ENCODE assay signal across 9 mouse cellular contexts in genomic region chr7:107757308-107758151, GRCm38 (mm10). TPM values are rescaled to one million over a fixed set of nuclear protein-coding genes. Genes with fewer than 3 reads are reported as not detected.
DNase-seq lines count a peak whose midpoint lies in the region; ATAC-seq and TF ChIP-seq lines count a peak whose summit lies in the region.
"Had no signal": no experiment of that assay in that cellular context is flagged by ENCODE, and none has a peak within 500 bp of the region (broad histone marks: within the 10 kb centered on the region; RNA-seq: fewer than 3 reads in every experiment).

Cyb5r2 (minus strand) TSS chr7:107758032.

- peak within 1 kb of the TSS; percentile 48 for H3K4me3 ChIP-seq in gastrocnemius, adult 2 months
- H3K4me3 ChIP-seq in embryonic facial prominence, embryonic 10.5 days = peak within 1 kb of the TSS; percentile 55
- 0 out of 2 replicates have a peak within 1 kb of the TSS, but pooled peaks have one; percentile 16 for H3K4me3 ChIP-seq in heart, postnatal 0 days (ENCODE audit: low read depth, low read length)
- H3K4me3 ChIP-seq in limb, embryonic 12.5 days (replicated peaks) = peak within 1 kb of the TSS; percentile 36
- H3K4me3 ChIP-seq in midbrain, embryonic 16.5 days (ENCODE audit: low read depth, low read length) = peak within 1 kb of the TSS; percentile 35

- no peak; the same call in 1 of the 2 replicates for ATAC-seq in heart, postnatal 0 days (ENCODE audit: insufficient read depth, low read depth)
- ATAC-seq in limb, embryonic 12.5 days (ENCODE audit: insufficient number of reproducible peaks, insufficient read depth, low FRiP score, low TSS enrichment, low read depth) = peak; percentile 67; the same call in 1 of the 2 replicates
- ATAC-seq in midbrain, embryonic 16.5 days = peak; percentile 87

- H3K27ac ChIP-seq in gastrocnemius, adult 2 months = no peak within 1 kb of the TSS
- H3K27ac ChIP-seq in embryonic facial prominence, embryonic 10.5 days (replicated peaks) = no peak within 1 kb of the TSS; the same call in 1 of the 2 replicates
- H3K27ac ChIP-seq in heart, postnatal 0 days (ENCODE audit: low read depth) = no peak within 1 kb of the TSS
- no peak within 1 kb of the TSS for H3K27ac ChIP-seq in limb, embryonic 12.5 days
- no peak within 1 kb of the TSS for H3K27ac ChIP-seq in midbrain, embryonic 16.5 days (ENCODE audit: low read length)

- H3K4me1 ChIP-seq in embryonic facial prominence, embryonic 10.5 days = peaks cover 9% of the 10 kb centered on the region
- H3K4me1 ChIP-seq in heart, postnatal 0 days (ENCODE audit: control insufficient read depth, insufficient read depth) = peaks cover 16% of the 10 kb centered on the region; the same call in 1 of the 2 replicates
- peaks cover 8% of the 10 kb centered on the region; the same call in 1 of the 2 replicates for H3K4me1 ChIP-seq in limb, embryonic 12.5 days (replicated peaks)
- H3K4me1 ChIP-seq in midbrain, embryonic 16.5 days (ENCODE audit: control insufficient read depth, insufficient read depth, low read length) = peaks cover 5% of the 10 kb centered on the region; the same call in 1 of the 2 replicates

- H3K9me3 ChIP-seq in embryonic facial prominence, embryonic 10.5 days = no peaks in the 10 kb centered on the region
- no peaks in the 10 kb centered on the region for H3K9me3 ChIP-seq in heart, postnatal 0 days (replicated peaks; ENCODE audit: control insufficient read depth, low read length)
- no peaks in the 10 kb centered on the region for H3K9me3 ChIP-seq in limb, embryonic 12.5 days
- no peaks in the 10 kb centered on the region for H3K9me3 ChIP-seq in midbrain, embryonic 16.5 days (replicated peaks; ENCODE audit: control insufficient read depth, low read length, poor library complexity, severe bottlenecking)

- peak within 1 kb of the TSS; percentile 43 for H3K4me2 ChIP-seq in heart, postnatal 0 days (ENCODE audit: low read depth, low read length)
- peak within 1 kb of the TSS; percentile 60 for H3K4me2 ChIP-seq in limb, embryonic 12.5 days
- H3K4me2 ChIP-seq in midbrain, embryonic 16.5 days (ENCODE audit: low read length) = peak within 1 kb of the TSS; percentile 82

- H3K9ac ChIP-seq in heart, postnatal 0 days (replicated peaks; ENCODE audit: low read depth, low read length) = no peak within 1 kb of the TSS
- H3K9ac ChIP-seq in limb, embryonic 12.5 days (replicated peaks) = peak within 1 kb of the TSS; percentile 54
- peak within 1 kb of the TSS; percentile 63 for H3K9ac ChIP-seq in midbrain, embryonic 16.5 days (ENCODE audit: low read depth, low read length)

- no peak for TF ChIP-seq EP300 in heart, postnatal 0 days (IDR thresholded peaks at IDR 0.05; ENCODE audit: low read depth)

- TF ChIP-seq CTCF in gastrocnemius, adult 2 months (IDR thresholded peaks at IDR 0.05) = peak; percentile 15; the same call in 1 of the 2 replicates
- TF ChIP-seq CTCF in heart, postnatal 0 days (IDR thresholded peaks at IDR 0.05; ENCODE audit: low read depth) = no peak; the same call in 1 of the 2 replicates

- 12% methylated on average over 23 of the region's 23 CpGs for WGBS in embryonic facial prominence, embryonic 10.5 days
- WGBS in heart, postnatal 0 days = 13% methylated on average over 23 of the region's 23 CpGs
- 9% methylated on average over 23 of the region's 23 CpGs for WGBS in limb, embryonic 12.5 days
- WGBS in midbrain, embryonic 16.5 days = 14% methylated on average over 23 of the region's 23 CpGs

- H3K36me3 ChIP-seq in embryonic facial prominence, embryonic 10.5 days (replicated peaks) = no peaks in the 10 kb centered on the region
- H3K36me3 ChIP-seq in heart, postnatal 0 days (replicated peaks; ENCODE audit: control insufficient read depth, insufficient read depth, low read length) = no peaks in the 10 kb centered on the region
- H3K36me3 ChIP-seq in limb, embryonic 12.5 days = no peaks in the 10 kb centered on the region
- no peaks in the 10 kb centered on the region for H3K36me3 ChIP-seq in midbrain, embryonic 16.5 days (ENCODE audit: control insufficient read depth, insufficient read depth, low read length)

- intact Hi-C loops in gastrocnemius, adult 2 months (cut with DNase I) = no loop called here

- DNase-seq in gastrocnemius, adult 2 months = peak; percentile 49
- no peak for DNase-seq in gastrocnemius, postnatal 25 days
- DNase-seq in embryonic facial prominence, embryonic 10.5 days (ENCODE audit: low spot score) = peak; percentile 68
- no peak for DNase-seq in heart, postnatal 0 days (ENCODE audit: low spot score)
- DNase-seq in natural killer cell, adult 2 months (ENCODE audit: low spot score in 2 of 2) = no peak
- DNase-seq in testis, postnatal 10 days (ENCODE audit: low spot score) = no peak

- H3K27me3 ChIP-seq in embryonic facial prominence, embryonic 10.5 days (replicated peaks; ENCODE audit: low read depth, poor library complexity, severe bottlenecking) = peaks cover 12% of the 10 kb centered on the region
- H3K27me3 ChIP-seq in heart, postnatal 0 days (ENCODE audit: control insufficient read depth, insufficient read depth, low read length) = 0 out of 2 replicates have a peak, but pooled peaks cover 3% of the 10 kb centered on the region
- H3K27me3 ChIP-seq in limb, embryonic 12.5 days = no peaks in the 10 kb centered on the region
- no peaks in the 10 kb centered on the region for H3K27me3 ChIP-seq in midbrain, embryonic 16.5 days (ENCODE audit: control insufficient read depth, insufficient read depth, low read depth, low read length)

RNA-seq across cellular contexts. Expression of gene Cyb5r2, which starts in this region (rescaled TPM):
- under 1 TPM in 1 of 2 experiments, not detected in 1; 0.20 TPM for total RNA-seq in gastrocnemius, adult 2 months (2021)
- total RNA-seq in gastrocnemius, postnatal 25 days (2021) = under 1 TPM in 1 of 2 experiments, not detected in 1; 0.23 TPM
- polyA plus RNA-seq in embryonic facial prominence, embryonic 10.5 days (2016; fragmentation: Nextera tagmentation; extraction: Ambion mirVana) = 0.64 and 0.72 TPM in 2 replicates
- not detected in 2 replicates for total RNA-seq in heart, postnatal 0 days (2014; rRNA removed; ENCODE audit: low replicate concordance)
- 1.0 TPM in 2 replicates for polyA plus RNA-seq in heart, postnatal 0 days (2015; fragmentation: Nextera tagmentation; extraction: Ambion mirVana)
- polyA plus RNA-seq in limb, embryonic 12.5 days (2016; fragmentation: Nextera tagmentation; extraction: Ambion mirVana) = 0.16 and 0.37 TPM in 2 replicates
- polyA plus RNA-seq in midbrain, embryonic 16.5 days (2015; fragmentation: Nextera tagmentation; extraction: Ambion mirVana) = 0.30 TPM in 1 of 2 replicates, not detected in the other
- total RNA-seq: MEL had no signal

Comparison
In these comparisons a context has a peak if more than half of its experiments do, and no peak if none do; other contexts are left out.
1. Peak in DNase-seq and H3K4me3 ChIP-seq in gastrocnemius, adult 2 months; RNA of the gene not detected or under 1 TPM.
2. Peak in DNase-seq and H3K4me3 ChIP-seq in embryonic facial prominence, embryonic 10.5 days; RNA of the gene not detected or under 1 TPM.
3. Peak in ATAC-seq, H3K4me3 ChIP-seq, H3K9ac ChIP-seq and H3K4me2 ChIP-seq in limb, embryonic 12.5 days; RNA of the gene not detected or under 1 TPM.
4. Peak in ATAC-seq, H3K4me3 ChIP-seq, H3K9ac ChIP-seq and H3K4me2 ChIP-seq in midbrain, embryonic 16.5 days; RNA of the gene not detected or under 1 TPM.